Mouse (Mus musculus) cortical plate, adult 2 months (tissue): Measurements from ENCODE around the gene Arfrp1.

Experiments used
- CTCF ChIP-seq: fragments of 200-500 bp; IDR thresholded peaks from 2 replicates; pipeline ENCODE4 v1.5.1; 2011; ENCODE audit warnings: mild to moderate bottlenecking, control low read depth, low read length; ENCODE audit not compliant: insufficient read depth; ENCODE audit errors: extremely low read depth
- POLR2A ChIP-seq: fragments of 200-500 bp; IDR thresholded peaks from 2 replicates; pipeline ENCODE4 v1.6.1; 2011; ENCODE audit warnings: mild to moderate bottlenecking, low read length, control low read depth; ENCODE audit not compliant: insufficient read depth; ENCODE audit errors: extremely low read depth

DNA sequence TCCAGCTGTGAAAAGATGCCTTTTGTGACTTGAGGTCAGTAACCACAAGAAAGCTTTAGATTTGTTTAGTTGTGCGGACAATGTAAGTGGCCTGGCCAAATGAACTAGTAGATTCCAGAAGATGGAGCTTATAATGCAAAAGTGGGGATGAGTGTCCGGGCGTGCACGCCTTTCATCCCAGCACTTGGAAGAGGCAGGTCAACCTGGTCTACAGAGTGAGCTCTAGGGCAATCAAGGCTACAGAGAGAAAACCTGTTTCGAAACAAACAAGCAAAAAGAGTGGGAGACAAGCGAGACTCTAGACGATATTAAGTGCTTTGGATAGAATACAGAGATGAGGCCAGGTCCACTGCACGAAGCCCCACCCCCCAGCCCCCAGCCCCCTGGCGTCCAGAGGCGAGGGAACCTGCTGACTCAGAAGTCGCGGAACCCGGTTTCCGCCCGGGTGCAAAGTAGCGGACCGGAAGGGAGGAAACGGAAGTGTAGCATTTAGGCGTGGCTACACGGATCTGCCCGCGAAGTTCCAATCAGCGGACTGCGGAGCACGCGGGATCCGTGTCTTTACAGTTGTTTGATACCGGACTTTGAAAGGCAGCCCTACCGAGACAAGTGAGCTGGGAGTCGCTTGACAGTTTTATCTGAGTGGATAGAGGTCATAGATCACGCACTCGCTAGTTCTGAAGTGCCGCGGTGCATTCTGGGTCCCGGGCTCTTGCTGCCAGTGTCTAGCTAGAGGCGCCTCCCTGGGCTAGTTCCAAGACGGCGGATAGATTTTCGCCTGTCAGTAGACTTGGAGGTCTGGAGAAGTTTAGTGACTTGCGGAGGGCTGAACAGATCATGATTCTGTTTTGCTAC, 45.7 kb downstream of the Arfrp1 start, which contains the start of gene Rtel1:
- TF ChIP-seq CTCF (no peak), POLR2A (peak; percentile 33; the same call in 1 of the 2 replicates)
